Mouse (Mus musculus) thymus, postnatal 36 days (tissue): ENCODE results near the gene Lancl3.
"Not testable (repeated sequence)": the region's sequence is repeated elsewhere in the genome, so short reads cannot be mapped to it uniquely, and the experiment has no call there.

Experiments used
- DNase-seq, 2 experiments: peaks; one replicate each; pipeline ENCODE4 v3.0.0; 2022; ENCODE audit warnings: mixed read lengths in 2 of 2

Gene Lancl3

DNA sequence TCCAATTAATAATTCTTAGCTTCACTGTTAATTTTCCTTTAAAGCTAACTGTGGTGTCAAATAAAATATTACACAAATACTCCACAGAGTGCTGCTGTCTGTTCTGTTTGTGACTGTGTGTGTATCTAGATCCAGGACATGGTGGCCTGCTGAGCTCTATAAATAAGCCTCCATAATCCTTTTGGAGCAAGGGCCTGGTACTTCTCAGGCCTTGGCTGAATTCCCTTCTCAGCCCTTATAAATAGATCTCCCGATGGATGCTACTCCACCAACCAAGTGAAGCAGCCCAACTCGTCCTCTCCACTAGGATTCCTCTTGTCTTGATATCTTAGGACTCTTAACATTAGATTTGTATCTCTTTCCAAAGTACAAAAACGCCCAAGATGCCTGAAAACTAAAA lies 71.4 kb downstream of the Lancl3 start:
- DNase-seq = no peak

GRCm38 (mm10) chrX:9271947-9272459 lies 72.3 kb downstream of the Lancl3 start:
- DNase-seq = no peak

DNA sequence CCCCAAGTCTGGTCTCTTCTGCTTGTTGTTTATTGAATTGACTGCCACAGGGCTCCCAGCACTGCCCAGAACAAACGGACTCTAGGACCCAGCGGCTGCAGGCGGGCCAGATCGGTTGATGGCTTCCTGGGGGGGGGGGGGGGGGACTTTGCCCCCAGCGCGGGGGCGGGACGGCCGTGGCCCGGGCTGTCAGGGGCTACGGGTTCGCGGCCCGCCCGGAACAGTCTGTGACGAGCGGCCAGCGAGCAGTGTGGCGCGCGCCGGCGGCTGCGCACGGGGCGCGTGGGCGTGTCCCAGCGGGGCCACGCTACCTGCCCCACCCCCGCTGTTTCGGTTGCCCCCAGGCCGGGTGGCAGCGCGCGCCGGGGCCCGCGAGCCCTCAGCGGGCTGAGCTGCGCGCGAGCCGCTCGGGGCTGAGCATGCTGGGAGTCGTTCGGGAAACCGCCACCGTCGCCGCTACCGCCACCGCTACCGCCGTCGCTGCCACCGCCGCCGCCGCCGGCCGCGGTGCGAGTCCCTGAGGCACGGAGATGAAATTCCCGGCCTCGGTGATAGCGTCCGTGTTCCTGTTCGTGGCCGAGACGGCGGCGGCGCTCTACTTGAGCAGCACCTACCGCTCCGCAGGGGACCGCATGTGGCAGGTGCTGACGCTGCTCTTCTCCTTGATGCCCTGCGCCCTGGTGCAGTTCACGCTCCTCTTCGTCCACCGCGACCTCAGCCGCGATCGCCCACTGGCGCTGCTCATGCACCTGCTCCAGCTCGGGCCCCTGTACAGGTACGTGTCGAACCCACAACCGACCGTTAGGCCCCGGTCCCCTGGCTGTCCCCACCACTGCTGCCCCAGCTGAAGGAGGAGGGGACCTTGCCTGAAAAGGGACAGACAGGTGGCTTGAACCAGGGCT lies 73.0 kb downstream of the Lancl3 start, which contains the start of gene Xk:
Gene Xk (plus strand): TSS at position 297 of the 902 bp plus-strand sequence.
- DNase-seq = peak; percentile 57 to 73

- no peak for DNase-seq
Observed at GRCm38 (mm10) chrX:9273377-9274002, 73.8 kb downstream of the Lancl3 start.

DNA sequence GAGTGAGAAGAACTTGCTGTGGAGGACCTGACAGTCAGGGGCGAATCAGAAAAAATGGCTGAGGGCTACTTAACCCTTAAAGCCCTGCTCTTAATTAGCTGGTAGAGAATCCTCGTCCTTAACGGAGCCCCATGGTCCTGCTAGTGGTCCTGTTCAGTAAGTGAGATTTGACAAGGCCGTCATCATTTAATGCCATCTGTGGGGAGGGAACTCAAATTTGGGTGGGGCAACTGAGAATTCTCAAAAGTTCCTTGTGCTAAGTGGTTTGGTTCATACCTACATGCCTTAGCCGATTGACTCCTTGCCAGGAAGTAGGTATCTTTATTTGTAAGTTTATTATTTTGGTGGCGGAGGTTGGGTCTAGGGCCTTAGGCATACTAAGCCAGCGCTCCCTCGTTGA lies 74.6 kb downstream of the Lancl3 start:
- no peak for DNase-seq

GRCm38 (mm10) chrX:9283464-9283863 lies 83.8 kb downstream of the Lancl3 start, which contains the start of gene H2al1m:
TSS of gene H2al1m (plus strand) at chrX:9283764.
- not testable (repeated sequence) for DNase-seq

GRCm38 (mm10) chrX:9293140-9293829 lies 93.6 kb downstream of the Lancl3 start:
- DNase-seq = not testable (repeated sequence)

DNA sequence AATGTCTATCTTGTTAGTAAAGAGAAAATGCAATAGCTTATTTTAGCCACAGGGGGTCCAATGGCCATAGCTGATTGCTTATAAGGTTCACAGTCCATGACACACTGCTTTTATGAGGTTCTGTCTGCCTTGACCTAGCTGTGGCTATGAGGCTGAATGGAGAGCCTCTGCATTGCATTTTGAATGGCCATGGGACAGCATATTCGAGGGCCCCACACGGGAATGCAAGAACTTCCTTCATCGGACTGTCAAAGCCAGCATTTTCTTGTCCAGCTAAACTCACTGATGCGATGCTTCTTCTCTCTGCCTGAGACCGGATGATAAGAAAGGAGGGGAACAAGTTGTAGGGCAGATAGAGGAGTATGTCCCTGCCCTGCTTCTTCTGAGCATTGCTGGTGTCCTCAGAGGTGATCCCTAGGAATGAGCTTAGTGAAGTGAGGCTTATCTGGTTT lies 98.7 kb downstream of the Lancl3 start:
- no peak for DNase-seq

DNA sequence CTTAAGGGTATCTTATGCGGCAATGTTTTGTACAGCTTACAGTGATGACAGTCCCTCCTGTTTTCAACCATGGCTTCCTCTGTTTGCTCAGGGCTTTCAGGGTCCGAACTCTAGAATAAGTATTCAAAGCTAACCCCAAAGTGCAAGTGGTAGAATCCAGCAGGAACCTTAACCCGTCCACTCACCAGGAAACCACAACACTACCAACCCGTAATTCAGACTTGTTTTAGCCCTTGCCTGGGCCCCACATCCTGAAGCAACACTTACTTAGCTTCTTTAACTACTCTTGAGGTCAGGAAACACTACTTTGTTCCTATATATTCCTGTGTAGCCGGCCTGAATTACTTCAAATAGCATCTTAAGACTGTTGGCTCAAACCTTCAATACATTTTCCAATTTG lies 103.1 kb downstream of the Lancl3 start:
- DNase-seq = no peak

DNA sequence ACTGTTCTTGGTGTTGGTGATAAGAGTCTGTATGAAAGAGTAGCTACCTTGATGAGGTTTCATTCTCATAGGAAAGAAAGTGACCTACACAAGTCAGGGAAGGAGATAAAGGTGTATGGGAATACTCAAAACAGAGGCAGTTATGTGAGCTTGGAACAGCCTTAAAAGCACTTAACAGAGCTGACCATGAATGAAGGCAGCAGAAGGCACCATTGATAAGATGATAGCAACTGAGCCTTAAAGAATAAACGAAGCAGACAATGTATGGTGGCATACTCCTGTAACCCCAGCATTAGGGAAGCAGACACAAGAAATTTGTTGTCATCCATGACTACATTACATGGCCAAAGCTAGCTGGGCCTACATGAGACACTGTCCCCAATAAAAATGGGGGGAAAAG lies 103.8 kb downstream of the Lancl3 start:
- DNase-seq = no peak

- DNase-seq = not testable (repeated sequence)
Observed at GRCm38 (mm10) chrX:9316457-9316856, 116.8 kb downstream of the Lancl3 start.
